Mouse (Mus musculus) lung, embryonic 15.5 days (tissue): Measurements from ENCODE around the gene Evx1. TPM values are rescaled to one million over a fixed set of nuclear protein-coding genes. Genes with fewer than 3 reads are reported as not detected.

Experiments
- ATAC-seq: fragments of 200-750 bp; cut with Nextera tagmentation; 2 replicates; pipeline ENCODE4 v1.8.0; 2017; ENCODE audit warnings: moderate number of reproducible peaks, borderline replicate concordance; ENCODE audit not compliant: low FRiP score, low TSS enrichment; ENCODE audit errors: extremely low read depth
- H3K27ac ChIP-seq: fragments of 300-500 bp; sonication (generic); 2 replicates; pipeline ENCODE4 v1.5.1; 2015; ENCODE audit warnings: moderate library complexity, mild to moderate bottlenecking, inconsistent platforms
- H3K27me3 ChIP-seq: fragments of 300-500 bp; sonication (generic); 2 replicates; pipeline ENCODE4 v1.6.1; 2015; ENCODE audit warnings: inconsistent platforms
- H3K36me3 ChIP-seq: fragments of 300-500 bp; sonication (generic); 2 replicates; pipeline ENCODE4 v1.6.1; 2015; ENCODE audit warnings: inconsistent platforms
- H3K4me1 ChIP-seq: fragments of 300-500 bp; sonication (generic); 2 replicates; pipeline ENCODE4 v1.6.1; 2015; ENCODE audit warnings: inconsistent platforms
- H3K4me2 ChIP-seq: fragments of 300-500 bp; sonication (generic); 2 replicates; pipeline ENCODE4 v1.6.1; 2015; ENCODE audit warnings: inconsistent platforms, mild to moderate bottlenecking, moderate library complexity
- H3K4me3 ChIP-seq: fragments of 300-500 bp; sonication (generic); 2 replicates; pipeline ENCODE4 v1.5.1; 2015; ENCODE audit warnings: mild to moderate bottlenecking, inconsistent platforms
- H3K9ac ChIP-seq: fragments of 300-500 bp; sonication (generic); 2 replicates; pipeline ENCODE4 v1.6.1; 2015; ENCODE audit warnings: inconsistent platforms
- H3K9me3 ChIP-seq: fragments of 300-500 bp; sonication (generic); 2 replicates; pipeline ENCODE4 v1.6.1; 2016; ENCODE audit warnings: inconsistent platforms
- WGBS: fragments of 180-500 bp; shearing (Covaris S2); methylation state at CpG from one replicate; pipeline ENCODE4 v1.1.7; 2015; 5-methylcytosine and 5-hydroxymethylcytosine counted together
- polyA plus RNA-seq: library from polyadenylated mRNA; unstranded; fragments of >200 nt; fragmentation: Nextera tagmentation; extraction: Ambion mirVana; gene quantifications from 2 replicates; pipeline ENCODE4 v1.2.1, GENCODE M21; 2015

The Evx1 gene
- polyA plus RNA-seq, 1 experiment from 2014 or later = 0.06 TPM

DNA sequence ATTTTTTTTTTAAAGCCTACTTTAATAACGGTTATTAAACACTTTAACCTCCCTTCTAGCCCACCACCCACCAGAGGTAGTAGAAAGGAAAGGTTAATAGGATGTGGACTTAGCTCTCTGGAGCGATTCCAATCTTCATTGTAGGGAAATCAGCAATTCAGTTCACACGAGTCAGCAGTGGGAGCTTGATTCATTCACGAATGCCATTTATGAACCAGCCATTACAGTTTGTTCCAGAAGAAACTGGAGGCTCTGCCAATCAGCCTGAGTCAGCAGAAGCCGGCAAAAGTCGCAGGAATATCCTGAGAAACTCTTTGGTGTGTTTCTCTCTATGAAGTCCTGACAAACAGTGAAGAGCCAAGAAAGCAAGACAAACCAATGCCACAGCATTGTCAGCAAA lies 18.7 kb upstream of the Evx1 start:
- Histone ChIP-seq H3K4me3 (no peak overlapping the region), H3K4me2 (no peak overlapping the region), H3K4me1 (peaks cover 10% of the 10 kb centered on the region), H3K9me3 (no peaks in the 10 kb centered on the region), H3K27ac (no peak overlapping the region), H3K9ac (no peak overlapping the region), H3K36me3 (no peaks in the 10 kb centered on the region), H3K27me3 (peaks cover 72% of the 10 kb centered on the region)
- ATAC-seq = no peak
- WGBS = 64% methylated on average over 6 of the region's 6 CpGs

DNA sequence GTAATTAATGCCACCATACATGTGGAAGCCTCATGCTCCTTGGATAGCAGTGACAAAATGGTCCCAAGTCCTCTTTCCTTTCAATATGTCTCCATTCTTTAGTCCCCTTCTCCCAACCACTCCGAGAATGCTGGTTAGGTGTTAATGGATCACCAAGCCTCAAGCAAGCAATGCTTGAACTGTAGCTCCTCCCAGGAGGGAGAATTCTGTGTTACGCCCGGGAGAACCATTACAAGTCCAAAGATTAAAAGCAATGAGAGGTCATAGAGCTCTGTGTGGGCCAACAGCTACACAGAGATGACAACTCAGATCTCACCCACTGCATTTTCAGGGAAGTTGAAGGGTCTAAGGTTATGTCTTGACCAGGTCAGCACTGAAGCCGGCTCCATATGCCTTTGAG lies 14.8 kb upstream of the Evx1 start:
- WGBS = 61% methylated on average over 4 of the region's 4 CpGs
- ATAC-seq = no peak
- H3K27me3 ChIP-seq = peaks cover 56% of the 10 kb centered on the region

DNA sequence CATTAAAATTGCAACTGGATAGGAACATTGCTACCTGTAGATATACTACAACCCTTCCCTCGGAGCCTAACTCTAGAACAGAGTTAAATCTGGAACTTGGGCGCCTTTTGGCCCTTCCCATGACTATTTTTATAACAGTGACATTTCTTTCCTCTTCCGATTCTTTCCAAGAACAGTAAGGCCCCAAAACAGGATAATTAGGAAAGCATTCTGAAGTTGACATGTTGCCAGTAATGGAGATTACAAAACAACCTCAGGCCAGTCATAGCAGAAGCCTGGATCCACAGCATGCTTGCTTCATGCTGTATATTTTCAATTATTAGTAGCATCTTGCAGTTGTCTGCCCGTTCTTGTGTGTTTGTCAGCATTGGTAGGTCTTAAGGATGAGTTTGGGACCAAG lies 12.5 kb upstream of the Evx1 start:
- Histone ChIP-seq H3K27me3 (peaks cover 50% of the 10 kb centered on the region), H3K9me3 (no peaks in the 10 kb centered on the region), H3K4me3 (no peak overlapping the region), H3K4me2 (no peak overlapping the region), H3K27ac (no peak overlapping the region), H3K4me1 (0 out of 2 replicates have a peak, but pooled peaks cover 3% of the 10 kb centered on the region), H3K9ac (no peak overlapping the region), H3K36me3 (no peaks in the 10 kb centered on the region)
- WGBS = 61% methylated on average over 4 of the region's 4 CpGs
- ATAC-seq = no peak

More for the DNA sequence above, 14.8 kb upstream of the Evx1 start:
- H3K4me2 ChIP-seq = no peak overlapping the region
- H3K36me3 ChIP-seq = no peaks in the 10 kb centered on the region
- H3K9me3 ChIP-seq = no peaks in the 10 kb centered on the region
- no peaks in the 10 kb centered on the region for H3K4me1 ChIP-seq
- no peak overlapping the region for H3K27ac ChIP-seq
- H3K4me3 ChIP-seq = no peak overlapping the region
- H3K9ac ChIP-seq = no peak overlapping the region

DNA sequence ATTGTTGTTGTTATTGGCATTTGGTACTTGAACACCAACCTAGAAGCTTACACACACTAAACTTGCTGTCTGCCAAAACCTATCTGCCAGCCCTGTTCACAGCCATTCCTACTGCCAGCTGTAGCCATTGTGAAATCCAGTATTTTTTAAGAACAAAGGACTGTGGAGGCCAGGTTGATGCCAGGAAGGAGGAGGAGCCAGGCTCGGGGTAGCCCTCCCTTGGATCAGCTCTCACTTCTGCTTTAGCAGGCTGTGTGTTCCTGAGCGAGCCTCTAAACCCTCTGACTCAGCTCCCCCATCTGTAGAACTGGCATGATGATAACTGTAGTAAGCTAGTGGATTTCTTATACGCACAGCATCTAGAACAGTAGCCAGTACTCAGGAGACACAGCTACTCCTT lies 9.9 kb upstream of the Evx1 start:
- ATAC-seq = no peak

DNA sequence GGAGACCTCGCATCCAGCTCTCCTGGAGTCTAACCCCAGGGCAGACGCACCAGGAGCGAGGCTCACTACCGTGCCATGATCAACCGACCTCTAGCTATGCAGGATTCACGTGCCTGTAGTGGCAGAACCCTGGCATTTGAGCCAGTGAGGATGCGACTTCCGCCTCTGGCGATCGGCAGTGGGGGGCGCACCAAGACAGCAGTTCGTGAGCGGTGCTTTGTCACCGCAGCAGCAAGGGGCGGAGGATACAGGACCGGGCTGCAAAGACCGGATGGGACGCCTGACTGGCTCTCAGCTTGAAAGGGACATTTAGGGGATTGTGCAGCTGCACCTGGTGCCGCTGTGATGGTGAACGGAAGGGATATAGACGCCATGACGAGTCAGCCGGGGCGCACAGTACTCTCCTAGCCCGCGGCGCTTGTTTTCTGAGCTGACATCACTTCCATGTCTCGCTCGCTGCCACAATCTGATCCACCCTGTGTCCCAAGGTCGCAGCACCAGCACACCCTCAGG lies 7.4 kb upstream of the Evx1 start:
- peaks cover 77% of the 10 kb centered on the region for H3K27me3 ChIP-seq
- WGBS = 2% methylated on average over 30 of the region's 30 CpGs
- peak; percentile 70; the same call in 1 of the 2 replicates for ATAC-seq
- no peaks in the 10 kb centered on the region for H3K9me3 ChIP-seq
- peak overlapping the region; percentile 45 for H3K4me3 ChIP-seq
- no peaks in the 10 kb centered on the region for H3K36me3 ChIP-seq
- peak overlapping the region; percentile 27 for H3K9ac ChIP-seq
- H3K4me1 ChIP-seq = peaks cover 7% of the 10 kb centered on the region; the same call in 1 of the 2 replicates
- H3K4me2 ChIP-seq = peak overlapping the region; percentile 85
- no peak overlapping the region for H3K27ac ChIP-seq

More for the DNA sequence above, 9.9 kb upstream of the Evx1 start:
- no peaks in the 10 kb centered on the region for H3K36me3 ChIP-seq
- peaks cover 7% of the 10 kb centered on the region; the same call in 1 of the 2 replicates for H3K4me1 ChIP-seq
- H3K9ac ChIP-seq = no peak overlapping the region
- H3K27ac ChIP-seq = no peak overlapping the region
- WGBS = 44% methylated on average over 3 of the region's 3 CpGs
- H3K4me2 ChIP-seq = no peak overlapping the region
- H3K4me3 ChIP-seq = no peak overlapping the region
- peaks cover 62% of the 10 kb centered on the region for H3K27me3 ChIP-seq
- no peaks in the 10 kb centered on the region for H3K9me3 ChIP-seq

- 31% methylated on average over 10 of the region's 10 CpGs for WGBS
- no peaks in the 10 kb centered on the region for H3K9me3 ChIP-seq
- H3K4me2 ChIP-seq = no peak overlapping the region
- no peak for ATAC-seq
- H3K9ac ChIP-seq = no peak overlapping the region
- H3K27ac ChIP-seq = no peak overlapping the region
- no peaks in the 10 kb centered on the region for H3K36me3 ChIP-seq
- H3K27me3 ChIP-seq = peaks cover 98% of the 10 kb centered on the region
- no peak overlapping the region for H3K4me3 ChIP-seq
- H3K4me1 ChIP-seq = peaks cover 18% of the 10 kb centered on the region
Measured at GRCm38 (mm10) chr6:52309766-52310165, 3.5 kb upstream of the Evx1 start.

- Histone ChIP-seq H3K27ac (no peak overlapping the region), H3K27me3 (peaks cover 99% of the 10 kb centered on the region), H3K36me3 (no peaks in the 10 kb centered on the region), H3K4me2 (peak overlapping the region; percentile 19), H3K9ac (no peak overlapping the region), H3K9me3 (no peaks in the 10 kb centered on the region), H3K4me1 (peaks cover 18% of the 10 kb centered on the region), H3K4me3 (no peak overlapping the region)
- no peak for ATAC-seq
- 2% methylated on average over 24 of the region's 24 CpGs for WGBS
Measured at GRCm38 (mm10) chr6:52310366-52310765, 2.9 kb upstream of the Evx1 start.

DNA sequence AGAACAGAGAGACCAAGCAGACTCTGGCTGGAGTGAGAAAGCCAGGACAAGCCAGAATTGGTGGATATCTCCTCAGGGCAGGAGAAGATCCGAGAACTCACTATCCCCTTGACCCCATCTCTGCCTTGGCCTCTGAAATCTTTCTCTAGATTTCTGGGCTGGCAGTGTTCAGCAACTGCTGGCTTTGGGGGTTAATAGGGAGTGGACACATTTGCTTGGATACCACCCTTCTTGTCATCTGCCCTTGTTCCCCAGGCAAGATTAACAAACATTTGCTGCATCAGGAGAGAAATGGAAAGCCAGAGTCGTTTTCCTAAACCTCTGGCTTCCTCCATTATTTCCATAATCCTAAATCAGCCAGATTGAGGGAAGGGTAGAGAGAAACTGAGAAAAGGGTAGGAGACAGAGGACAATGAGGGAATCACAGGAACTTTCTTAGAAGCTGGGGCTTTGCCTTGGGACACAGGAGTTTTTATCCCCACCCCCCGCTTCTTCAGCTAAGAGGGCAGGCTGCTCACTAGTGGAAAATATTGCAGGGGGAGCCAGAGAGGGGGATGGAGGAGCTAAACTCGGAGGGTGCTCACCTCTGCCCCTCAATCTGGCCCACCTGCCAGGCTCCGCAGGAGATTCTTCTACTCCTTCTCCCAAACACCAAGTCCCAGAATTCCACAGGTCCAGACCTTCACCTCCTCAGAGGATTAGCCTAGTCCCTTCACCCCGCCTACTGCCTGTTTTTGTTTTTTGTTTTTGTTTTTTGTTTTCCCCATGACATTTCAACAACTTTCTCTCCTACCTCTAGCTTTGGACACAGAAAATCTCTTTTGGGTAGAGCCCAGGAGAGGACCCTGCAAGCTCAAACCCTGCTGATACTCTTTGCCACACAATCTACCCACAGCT lies 1.4 kb upstream of the Evx1 start:
- Histone ChIP-seq H3K9ac (no peak overlapping the region), H3K27me3 (peaks cover 99% of the 10 kb centered on the region), H3K4me2 (no peak overlapping the region), H3K9me3 (no peaks in the 10 kb centered on the region), H3K36me3 (no peaks in the 10 kb centered on the region), H3K4me1 (peaks cover 20% of the 10 kb centered on the region), H3K4me3 (no peak overlapping the region), H3K27ac (no peak overlapping the region)
- whole genome bisulfite sequencing = 4% methylated on average over 6 of the region's 6 CpGs
- no peak for ATAC-seq

DNA sequence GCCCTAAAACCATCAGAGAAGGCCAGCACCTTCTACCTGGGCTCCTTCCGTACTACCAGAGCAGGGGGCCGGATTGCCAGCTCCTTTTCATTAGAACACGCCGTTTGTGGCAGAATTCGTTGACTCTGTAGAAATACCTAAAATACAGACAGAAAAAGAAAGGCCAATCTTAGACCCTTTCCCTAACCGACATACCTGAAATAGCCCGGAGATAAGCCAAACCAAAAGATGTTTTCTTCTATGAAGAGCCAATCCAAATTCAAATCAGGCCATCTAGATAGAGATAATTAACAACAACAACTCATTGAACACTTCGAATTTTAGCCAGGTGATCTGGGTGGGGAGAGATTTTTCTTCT lies 761 bp upstream of the Evx1 start:
- no peak overlapping the region for H3K4me2 ChIP-seq
- WGBS = 6% methylated on average over 8 of the region's 8 CpGs
- H3K4me3 ChIP-seq = no peak overlapping the region
- no peak overlapping the region for H3K27ac ChIP-seq
- no peaks in the 10 kb centered on the region for H3K36me3 ChIP-seq
- no peak for ATAC-seq
- no peak overlapping the region for H3K9ac ChIP-seq
- H3K27me3 ChIP-seq = peaks cover 99% of the 10 kb centered on the region
- peaks cover 21% of the 10 kb centered on the region for H3K4me1 ChIP-seq
- no peaks in the 10 kb centered on the region for H3K9me3 ChIP-seq

DNA sequence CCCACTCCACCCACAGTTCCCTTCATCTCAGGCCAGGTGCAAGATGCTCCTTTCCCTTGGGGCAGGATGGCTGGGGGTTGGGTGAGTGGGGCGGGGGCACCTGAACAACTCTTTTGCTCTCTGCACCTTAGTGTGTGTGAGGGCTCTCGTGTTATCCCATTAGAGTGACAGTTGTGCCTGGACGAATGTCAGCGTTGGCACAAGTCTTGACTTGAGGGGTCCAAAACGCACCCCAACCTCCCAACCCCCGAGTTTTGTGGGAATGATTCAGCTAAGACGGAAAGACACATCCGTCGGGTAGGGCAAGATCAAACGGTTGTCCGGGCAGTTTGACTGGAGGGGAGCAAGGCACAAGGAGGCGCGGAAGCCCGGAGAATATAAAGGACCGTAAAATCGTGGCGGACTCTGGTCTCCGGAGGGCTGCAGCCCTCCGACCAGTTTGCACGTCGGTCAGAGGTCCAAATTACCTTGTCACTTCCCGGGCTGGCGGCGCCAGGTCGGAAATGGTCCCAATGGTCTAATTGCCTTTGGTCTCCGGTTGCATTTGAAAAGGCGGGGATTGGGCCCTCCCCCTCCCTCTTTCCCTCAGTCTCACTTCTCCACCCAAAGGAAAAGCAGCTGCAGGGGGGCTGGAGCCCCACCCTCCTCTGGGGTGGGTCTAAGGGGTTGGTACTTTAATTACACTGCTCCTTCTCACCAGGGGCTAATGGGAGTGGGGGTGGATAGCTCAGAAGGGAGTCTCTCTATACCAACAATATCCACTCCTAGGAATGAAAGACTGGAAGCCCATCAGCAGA lies 1.2 kb downstream of the Evx1 start:
- no peak overlapping the region for H3K9ac ChIP-seq
- ATAC-seq = no peak; the same call in 1 of the 2 replicates
- H3K4me1 ChIP-seq = peaks cover 21% of the 10 kb centered on the region
- H3K27me3 ChIP-seq = peaks cover 99% of the 10 kb centered on the region
- no peaks in the 10 kb centered on the region for H3K36me3 ChIP-seq
- H3K27ac ChIP-seq = no peak overlapping the region
- no peaks in the 10 kb centered on the region for H3K9me3 ChIP-seq
- H3K4me2 ChIP-seq = peak overlapping the region; percentile 42; the same call in 1 of the 2 replicates
- H3K4me3 ChIP-seq = peak overlapping the region; percentile 18; the same call in 1 of the 2 replicates
- under 1% methylated on average over 27 of the region's 27 CpGs for WGBS

DNA sequence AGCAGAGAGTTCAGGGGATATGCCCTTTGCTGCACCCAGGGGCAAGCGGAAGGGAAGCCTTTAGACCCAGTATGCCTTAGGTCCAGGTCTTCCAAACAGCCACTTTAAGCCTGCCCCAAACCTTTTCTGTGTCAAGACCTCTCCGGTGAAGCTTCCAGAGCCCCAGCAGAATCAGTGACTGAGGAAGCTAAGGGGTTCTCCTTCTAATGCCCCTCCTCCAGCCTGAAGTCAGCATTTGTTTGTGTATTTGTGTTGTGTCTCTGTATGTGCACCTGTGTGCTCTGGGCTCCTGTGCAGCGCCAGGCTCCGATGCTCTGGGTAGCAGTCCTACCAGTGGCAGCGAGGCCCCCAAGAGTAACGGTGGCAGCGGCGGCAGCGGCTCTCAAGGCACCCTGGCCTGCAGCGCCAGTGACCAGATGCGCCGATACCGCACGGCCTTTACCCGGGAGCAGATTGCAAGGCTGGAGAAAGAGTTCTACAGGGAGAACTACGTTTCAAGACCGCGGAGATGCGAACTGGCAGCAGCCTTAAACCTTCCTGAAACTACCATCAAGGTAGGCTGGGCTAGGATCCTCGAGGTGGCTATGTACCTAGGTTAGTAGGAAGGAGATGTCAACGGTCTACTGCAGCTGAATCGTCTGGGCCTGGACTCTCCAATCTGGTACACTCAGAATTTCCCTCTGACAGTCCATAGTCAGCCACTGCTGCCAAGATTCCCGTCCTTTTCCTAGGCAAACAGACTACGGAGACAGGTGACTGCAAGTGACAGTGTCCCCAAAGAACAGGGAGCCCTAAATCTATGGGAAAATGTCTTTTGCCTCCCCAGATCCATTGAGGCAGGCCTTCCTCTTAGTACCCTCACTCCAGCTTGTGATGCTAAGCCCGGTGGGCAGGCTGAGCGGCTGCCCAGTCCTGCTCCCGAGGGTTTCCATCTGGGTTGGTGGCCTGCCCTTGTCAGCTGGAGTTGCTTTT lies 2.4 kb downstream of the Evx1 start:
- H3K27ac ChIP-seq = no peak overlapping the region
- H3K27me3 ChIP-seq = peaks cover 99% of the 10 kb centered on the region
- peaks cover 21% of the 10 kb centered on the region for H3K4me1 ChIP-seq
- H3K4me2 ChIP-seq = peak overlapping the region; percentile 62
- WGBS = 12% methylated on average over 27 of the region's 27 CpGs
- no peaks in the 10 kb centered on the region for H3K9me3 ChIP-seq
- ATAC-seq = no peak
- no peak overlapping the region for H3K4me3 ChIP-seq
- H3K36me3 ChIP-seq = no peaks in the 10 kb centered on the region
- H3K9ac ChIP-seq = no peak overlapping the region
